8 mouse cellular contexts compared by ENCODE assay signal in the genomic region with DNA sequence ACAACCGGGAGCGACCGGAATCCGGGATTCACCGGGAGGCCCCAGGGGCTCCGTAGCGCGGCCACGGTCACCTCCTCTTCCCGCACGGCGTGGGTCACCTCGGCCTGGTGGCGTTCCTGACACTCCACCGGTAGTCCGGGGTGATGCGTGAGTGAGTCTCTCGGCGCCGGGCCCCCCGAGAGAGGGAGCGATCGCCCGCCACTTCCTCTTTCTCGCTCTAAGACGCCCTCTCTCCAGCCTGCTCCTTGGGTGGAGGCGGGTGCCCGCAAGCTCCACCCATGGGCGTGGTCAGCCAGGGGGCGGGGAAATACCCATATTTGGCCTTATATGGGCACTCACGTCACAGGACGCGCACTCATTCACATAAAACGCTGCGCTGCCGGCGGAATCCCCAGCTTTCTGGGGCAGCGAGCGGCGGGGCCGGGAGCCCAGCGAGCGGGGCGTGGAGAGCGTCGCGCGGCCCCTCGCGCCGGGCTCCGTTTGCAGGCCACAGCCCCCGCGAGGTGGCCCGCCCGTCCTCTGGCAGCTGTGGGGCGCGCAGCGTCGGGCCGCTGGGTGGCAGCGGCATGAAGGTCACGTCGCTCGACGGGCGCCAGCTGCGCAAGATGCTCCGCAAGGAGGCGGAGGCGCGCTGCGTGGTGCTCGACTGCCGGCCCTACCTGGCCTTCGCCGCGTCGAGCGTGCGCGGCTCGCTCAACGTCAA. TPM values are rescaled to one million over a fixed set of nuclear protein-coding genes. Genes with fewer than 3 reads are reported as not detected.
A peak's percentile ranks its signal among the peaks of the same experiment; 100 is the strongest.
DNase-seq lines count a peak whose midpoint lies in the region; ATAC-seq lines count a peak whose summit lies in the region.

A gene (plus strand): TSS at position 358 of the 703 bp plus-strand sequence.

- peak; percentile 99 for DNase-seq in Muller cell, postnatal 12 days (ENCODE audit: inconsistent ontology term)
- peak; percentile 97 for DNase-seq in cerebellum, adult 9-11 months
- DNase-seq in frontal cortex, postnatal 10 days (ENCODE audit: low spot score in 2 of 2): peak; percentile 95 to 96
- DNase-seq in layer of hippocampus, postnatal 14 days (ENCODE audit: low spot score in 2 of 2): peak; percentile 95 to 96
- peak; percentile 99 for DNase-seq in lung, postnatal 14 days
- DNase-seq in retina, adult 2 months (ENCODE audit: low read depth, low spot score): peak; percentile 85
- DNase-seq in thymus, postnatal 36 days: peak; percentile 100

- H3K27ac ChIP-seq in hindbrain, embryonic 12.5 days: peak within 1 kb of the TSS; percentile 49; the same call in 1 of the 2 replicates

- no peaks in the 10 kb centered on the region for H3K9me3 ChIP-seq in hindbrain, embryonic 12.5 days (replicated peaks)

- H3K27me3 ChIP-seq in hindbrain, embryonic 12.5 days: peaks cover 51% of the 10 kb centered on the region

- under 1% methylated on average over 80 of the region's 84 CpGs for WGBS in hindbrain, embryonic 12.5 days

- ATAC-seq in hindbrain, embryonic 12.5 days (ENCODE audit: low FRiP score): peak; percentile 96

- H3K36me3 ChIP-seq in hindbrain, embryonic 12.5 days: no peaks in the 10 kb centered on the region

- H3K9ac ChIP-seq in hindbrain, embryonic 12.5 days: peak within 1 kb of the TSS; percentile 73

- H3K4me1 ChIP-seq in hindbrain, embryonic 12.5 days: peaks cover 18% of the 10 kb centered on the region

- H3K4me2 ChIP-seq in hindbrain, embryonic 12.5 days (replicated peaks): peak within 1 kb of the TSS; percentile 93

- H3K4me3 ChIP-seq in hindbrain, embryonic 12.5 days: peak within 1 kb of the TSS; percentile 67

RNA-seq across cellular contexts. Expression of the gene that starts here (rescaled TPM):
- 2.4 TPM in 2 replicates for polyA plus RNA-seq in hindbrain, embryonic 12.5 days (2016; fragmentation: Nextera tagmentation; extraction: Ambion mirVana)
- total RNA-seq in layer of hippocampus, postnatal 14 days (2021): 10 to 100 TPM; 16.9 to 19.8 TPM

Comparison
In these comparisons a context has a peak if more than half of its experiments do, and no peak if none do; other contexts are left out.
1. Peak in every context shown above with its lines: DNase-seq, ATAC-seq, H3K4me3 ChIP-seq and H3K27ac ChIP-seq.